Mouse (Mus musculus): Measurements from ENCODE around the gene Lrrc66. TPM values are rescaled to one million over a fixed set of nuclear protein-coding genes. Genes with fewer than 3 reads are reported as not detected.

Lrrc66 gene
- polyA plus RNA-seq (2017; shearing (Covaris generic)), result 1 to 10 TPM; 1.3 to 2.5 TPM

DNA sequence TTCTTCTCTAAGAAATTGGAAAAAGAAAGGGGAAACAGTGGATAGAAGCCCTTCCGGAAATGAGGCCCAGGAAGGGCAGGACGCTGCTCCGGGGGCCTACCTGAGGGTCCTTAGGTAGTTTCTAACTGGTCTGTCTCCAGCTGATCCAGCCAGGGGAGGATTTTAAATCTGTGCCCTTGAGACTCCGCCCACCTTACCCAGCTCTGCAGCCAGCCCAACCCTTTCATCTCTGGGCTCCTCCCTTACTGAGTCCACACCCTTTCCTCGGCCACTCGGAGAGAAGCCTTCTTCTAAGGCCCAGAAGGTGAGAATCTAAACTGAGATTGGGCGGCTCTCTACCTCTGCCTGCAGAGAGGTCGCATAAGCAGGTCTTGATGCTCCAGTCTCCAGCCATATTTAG lies at the start of gene Lrrc66:
Gene Lrrc66 (minus strand): TSS at position 236 of the 400 bp plus-strand sequence.
- ATAC-seq, result no peak

GRCm38 (mm10) chr5:73676626-73677025 lies 44.3 kb upstream of the Lrrc66 start:
- no peak for ATAC-seq

DNA sequence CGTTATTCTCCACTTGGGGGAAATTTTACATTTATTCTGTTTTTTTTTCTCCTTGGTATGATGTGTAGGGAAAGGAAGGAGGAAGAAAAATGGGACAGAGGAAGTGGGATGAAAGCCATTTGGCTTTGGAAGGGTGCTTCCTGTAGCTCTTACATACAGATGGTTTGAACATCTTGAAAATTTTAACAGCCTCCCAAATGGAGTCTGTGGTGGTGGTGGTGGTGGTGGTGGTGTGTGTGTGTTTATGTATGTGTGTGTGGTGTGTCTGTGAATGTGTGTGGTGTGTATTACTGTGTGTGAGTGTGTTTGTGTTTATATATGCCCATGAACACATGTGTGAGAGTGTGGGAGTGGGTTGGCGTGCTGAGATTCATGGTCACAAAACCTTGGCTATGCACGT lies 43.3 kb upstream of the Lrrc66 start:
- no peak for ATAC-seq

- no peak for ATAC-seq
Observed at GRCm38 (mm10) chr5:73669386-73669785, 37.1 kb upstream of the Lrrc66 start.

DNA sequence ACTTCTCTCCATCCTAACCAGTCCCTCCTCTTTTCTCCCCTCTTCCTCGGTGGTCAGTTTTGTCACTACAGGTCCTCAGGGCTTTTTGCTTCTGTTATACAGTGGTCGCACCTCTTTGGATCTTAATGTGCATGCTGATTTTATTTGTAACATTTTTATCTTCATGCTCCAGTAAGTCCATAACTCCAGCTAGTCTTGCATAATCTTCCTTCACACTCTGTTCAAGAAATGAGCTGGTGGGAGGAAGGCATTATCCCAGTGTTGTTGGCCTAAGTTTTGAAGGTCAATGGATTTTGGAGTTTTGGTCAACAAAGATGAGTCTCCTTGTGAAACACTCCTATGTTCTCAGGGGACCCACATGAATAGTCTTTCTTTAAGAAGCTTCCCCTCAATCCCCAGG lies 35.6 kb upstream of the Lrrc66 start:
- no peak for ATAC-seq

GRCm38 (mm10) chr5:73666695-73667094 lies 34.4 kb upstream of the Lrrc66 start:
- ATAC-seq, result no peak

DNA sequence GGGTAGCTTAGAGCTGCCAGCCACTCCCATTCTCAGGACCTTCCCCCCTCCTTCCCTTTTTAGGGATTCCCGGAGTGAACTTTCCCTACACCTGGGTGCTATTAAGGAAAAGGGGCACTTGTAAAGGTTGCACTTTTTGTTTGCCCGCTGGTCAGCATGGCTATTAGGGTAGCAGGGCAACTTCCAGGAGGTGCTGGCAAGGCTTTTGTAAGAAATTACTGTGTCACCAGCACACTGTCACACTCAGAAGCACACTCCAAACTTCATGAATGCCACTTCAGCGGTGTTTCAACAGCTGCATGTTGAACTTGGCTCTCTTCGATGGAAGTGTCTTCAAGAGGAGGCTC lies 19.5 kb upstream of the Lrrc66 start:
- no peak for ATAC-seq

DNA sequence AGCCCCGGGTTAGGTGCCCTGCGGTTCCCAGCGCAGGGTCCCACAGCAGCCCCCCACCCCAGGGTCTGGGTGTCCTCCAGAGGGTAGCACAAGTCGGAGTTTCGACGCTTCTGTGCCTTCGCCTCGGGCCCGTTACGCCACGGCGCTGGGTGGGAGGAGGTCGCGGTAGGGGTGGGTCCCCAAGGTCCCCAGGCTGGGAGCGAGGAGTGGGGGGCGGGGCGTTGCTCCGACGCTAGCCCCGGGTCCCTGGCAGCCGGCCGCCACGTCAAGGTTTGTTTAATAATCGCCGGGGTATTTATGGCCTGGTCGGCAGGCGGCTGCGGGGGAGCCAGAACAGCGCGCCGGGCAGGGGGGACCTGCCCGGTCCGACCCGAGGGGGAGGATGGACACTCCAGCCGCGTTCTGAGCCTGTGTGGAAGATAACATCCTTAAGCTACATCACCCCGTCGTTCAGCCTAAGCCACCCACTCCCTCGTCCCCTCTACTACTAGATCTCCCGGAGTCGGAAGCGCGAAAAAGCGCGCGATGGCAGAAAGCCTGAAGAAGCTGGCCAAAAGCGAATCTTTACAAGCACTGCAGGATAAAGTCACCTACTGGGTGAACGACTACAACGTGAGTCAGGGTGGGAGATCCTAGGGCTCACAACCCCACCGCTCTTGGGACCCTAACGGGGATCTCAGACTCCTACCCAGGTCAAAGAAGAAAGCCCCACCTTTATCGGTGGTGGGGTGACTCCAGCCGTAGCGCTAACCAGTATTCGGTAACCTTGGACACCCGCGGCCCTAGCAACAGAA lies 18.9 kb upstream of the Lrrc66 start, which contains the start of gene Spata18:
Gene Spata18 (plus strand): TSS at position 319 of the 794 bp plus-strand sequence.
- no peak for ATAC-seq

DNA sequence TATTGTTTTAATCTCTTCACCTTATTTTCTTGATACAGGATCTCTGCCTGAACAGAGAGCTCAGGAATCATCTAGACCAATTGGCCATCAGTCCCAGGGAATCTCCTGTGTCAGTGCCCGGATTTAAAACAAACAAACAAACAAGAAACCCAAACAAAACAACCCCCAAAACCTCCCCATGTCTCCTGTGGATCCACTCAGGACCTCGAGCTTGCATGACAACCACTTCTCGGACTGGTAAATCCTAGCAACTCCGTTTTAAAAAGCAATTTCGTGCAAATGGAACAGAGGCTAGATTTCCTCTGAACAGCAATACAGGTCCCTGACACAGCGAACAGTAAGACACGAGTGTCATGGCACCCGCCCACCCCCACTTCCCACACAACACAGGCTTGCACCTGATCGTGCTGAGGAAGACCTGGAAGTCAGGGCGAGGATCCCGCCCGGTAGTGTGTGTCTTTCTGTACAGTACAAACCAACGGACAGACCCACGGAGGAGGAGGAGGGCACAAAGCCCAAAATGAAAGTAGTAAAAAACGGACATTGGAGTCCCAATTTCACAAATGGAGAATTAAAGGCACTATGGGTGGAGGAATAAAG lies 18.1 kb upstream of the Lrrc66 start:
- no peak for ATAC-seq

DNA sequence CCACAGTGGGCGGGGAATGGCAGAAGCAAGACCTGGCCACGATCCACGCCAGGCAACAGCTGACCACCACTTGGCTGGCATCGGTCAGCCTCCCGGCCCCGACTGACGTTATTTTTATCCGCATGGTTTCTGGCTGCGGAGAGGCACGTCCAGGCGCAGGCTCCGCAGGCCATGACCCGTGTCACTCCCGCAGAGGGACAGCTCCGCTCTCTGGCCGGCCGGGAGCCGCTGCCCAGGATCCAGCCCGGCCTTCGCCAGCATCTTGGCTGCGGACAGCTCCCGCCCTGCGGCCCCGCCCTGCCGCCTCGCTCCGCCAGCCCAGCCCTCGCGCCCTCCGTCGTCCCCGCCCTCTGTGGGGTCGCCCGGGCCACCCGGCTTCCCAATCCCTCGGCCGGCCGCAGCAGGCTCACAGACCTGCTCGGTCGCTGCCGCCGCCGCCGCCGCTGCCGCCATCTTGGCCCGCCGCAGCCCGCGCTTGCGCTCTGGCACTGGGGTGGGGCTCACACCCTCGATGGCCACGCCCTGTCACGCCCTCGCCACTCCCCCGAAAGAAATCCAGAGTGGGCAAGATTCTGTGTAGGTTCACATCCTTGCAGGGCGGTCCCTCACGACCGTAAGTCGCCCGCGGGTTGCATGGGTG lies 15.1 kb upstream of the Lrrc66 start, which contains the start of gene Sgcb:
Gene Sgcb (minus strand): TSS at position 530 of the 640 bp plus-strand sequence.
- peak; percentile 78 for ATAC-seq

DNA sequence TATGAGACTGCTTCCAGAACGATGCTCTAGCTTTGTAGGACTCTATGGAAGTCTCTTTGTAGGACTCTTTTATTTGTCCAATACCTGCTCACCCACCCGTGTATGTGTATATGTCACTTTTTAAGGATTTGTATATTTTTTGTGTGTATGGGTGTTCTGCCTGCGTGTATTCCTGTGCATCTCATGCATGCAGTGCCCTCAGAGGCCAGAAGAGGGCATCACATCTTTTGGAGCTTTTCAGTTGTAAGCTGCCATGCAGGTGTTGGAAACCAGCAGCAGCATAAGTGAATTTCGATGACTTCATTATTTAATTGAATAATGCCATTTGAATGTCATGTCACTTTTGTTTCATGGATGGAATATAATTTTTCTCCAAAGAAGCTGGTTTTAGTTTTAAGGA lies 9.8 kb upstream of the Lrrc66 start:
- peak; percentile 61 for ATAC-seq

GRCm38 (mm10) chr5:73641058-73641457 lies 8.7 kb upstream of the Lrrc66 start:
- no peak for ATAC-seq

- peak; percentile 66 for ATAC-seq
Observed at GRCm38 (mm10) chr5:73637337-73638107, 5.2 kb upstream of the Lrrc66 start.

- peak; percentile 46 for ATAC-seq
Observed at GRCm38 (mm10) chr5:73633141-73633540, 815 bp upstream of the Lrrc66 start.

- no peak for ATAC-seq
Observed at GRCm38 (mm10) chr5:73631001-73631558, 1.2 kb downstream of the Lrrc66 start.

DNA sequence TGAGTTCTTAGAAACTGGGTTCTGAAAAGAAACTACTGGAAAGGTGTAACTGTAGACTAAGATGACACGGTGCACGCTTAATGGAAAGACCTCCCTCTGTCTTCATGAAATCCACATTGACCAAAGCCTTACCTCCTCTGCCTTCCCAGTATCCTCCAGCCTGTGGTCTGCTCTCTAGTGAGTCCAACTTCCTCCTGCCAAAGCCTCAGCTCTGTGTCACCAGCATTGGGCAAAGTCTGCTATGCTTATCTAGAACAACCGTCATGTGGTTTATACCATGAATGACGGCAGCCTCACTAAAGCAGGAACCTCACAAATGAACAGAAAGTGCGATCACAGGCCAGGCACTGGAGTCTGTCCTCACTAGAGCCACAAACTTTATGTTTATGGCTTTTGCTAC lies 2.2 kb downstream of the Lrrc66 start:
- ATAC-seq, result peak; percentile 82

- no peak for ATAC-seq
Observed at GRCm38 (mm10) chr5:73627991-73628390, 4.3 kb downstream of the Lrrc66 start.

DNA sequence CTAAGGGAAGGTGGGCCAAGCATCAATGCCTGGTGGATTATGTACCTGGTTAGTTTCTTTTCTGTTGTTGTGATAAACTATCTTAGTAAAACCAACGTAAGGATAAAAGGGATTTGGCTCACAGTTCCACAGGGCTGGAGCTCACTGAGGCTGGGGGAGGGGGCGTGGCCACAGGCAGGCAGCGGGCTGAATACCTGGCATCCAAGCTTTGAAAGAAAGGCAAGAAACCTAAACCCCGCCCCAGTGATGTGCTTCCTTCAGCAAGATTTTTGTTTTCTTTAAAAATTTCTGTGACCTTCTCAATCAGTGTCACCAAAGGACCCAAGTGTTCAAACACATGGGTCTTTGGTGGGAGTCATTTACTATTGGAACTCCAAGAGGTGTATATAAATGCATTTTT lies 4.8 kb downstream of the Lrrc66 start:
- no peak for ATAC-seq

DNA sequence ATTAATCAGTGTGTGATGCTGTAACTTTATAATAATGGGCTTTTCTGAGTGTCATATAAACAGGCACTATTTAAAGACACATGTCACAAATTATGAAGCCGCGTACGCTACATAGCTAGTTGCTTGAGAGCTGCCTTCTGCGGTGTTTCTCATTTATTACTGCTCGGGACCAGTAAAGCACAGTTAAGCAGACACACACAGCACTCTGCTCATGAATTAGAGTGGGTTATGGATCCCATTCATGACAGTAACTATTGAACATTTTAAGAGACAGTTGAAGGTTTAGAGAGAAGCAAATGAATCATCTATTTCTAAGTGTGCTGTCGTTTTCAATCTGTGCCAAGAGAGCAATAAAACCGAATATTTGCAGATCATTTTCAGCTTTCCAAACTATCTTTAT lies 5.5 kb downstream of the Lrrc66 start:
- ATAC-seq, result no peak

DNA sequence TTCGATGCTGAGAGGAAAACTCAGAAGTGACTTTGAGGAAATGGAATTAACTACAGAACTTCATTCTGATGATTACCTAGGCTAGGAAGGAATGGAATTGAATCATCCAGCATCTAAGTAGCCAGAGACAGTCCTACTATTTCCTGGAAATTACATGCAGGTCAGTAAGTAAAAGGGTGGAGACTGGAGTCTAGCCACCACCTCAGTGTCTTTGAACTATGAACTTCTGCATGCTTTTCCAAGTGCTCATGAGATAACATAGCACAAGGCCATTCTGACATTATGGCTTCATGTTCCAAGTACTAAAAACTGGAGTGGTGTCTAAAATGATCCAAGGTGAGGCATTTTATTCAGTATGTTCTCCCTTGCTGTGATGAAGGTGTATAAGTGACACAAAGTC lies 6.8 kb downstream of the Lrrc66 start:
- no peak for ATAC-seq

DNA sequence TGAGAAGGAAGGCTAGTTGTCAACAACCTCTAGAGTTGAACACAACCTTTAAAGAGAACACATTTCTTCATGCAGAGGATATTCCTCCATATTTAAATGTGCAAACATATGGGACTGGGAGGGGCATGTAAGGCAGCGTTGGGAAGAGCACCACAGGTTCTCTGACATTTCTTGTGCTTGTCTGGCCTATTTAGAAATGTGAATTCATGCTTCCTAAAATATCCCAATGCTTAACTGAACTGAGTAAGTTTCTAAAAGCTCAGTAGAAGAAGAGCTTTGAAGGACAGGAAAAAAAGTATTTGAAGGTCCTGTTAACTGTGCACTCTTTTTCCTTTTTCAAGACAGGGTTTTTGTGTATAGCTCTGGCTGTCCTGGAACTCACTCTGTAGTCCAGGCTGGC lies 13.4 kb downstream of the Lrrc66 start:
- no peak for ATAC-seq

DNA sequence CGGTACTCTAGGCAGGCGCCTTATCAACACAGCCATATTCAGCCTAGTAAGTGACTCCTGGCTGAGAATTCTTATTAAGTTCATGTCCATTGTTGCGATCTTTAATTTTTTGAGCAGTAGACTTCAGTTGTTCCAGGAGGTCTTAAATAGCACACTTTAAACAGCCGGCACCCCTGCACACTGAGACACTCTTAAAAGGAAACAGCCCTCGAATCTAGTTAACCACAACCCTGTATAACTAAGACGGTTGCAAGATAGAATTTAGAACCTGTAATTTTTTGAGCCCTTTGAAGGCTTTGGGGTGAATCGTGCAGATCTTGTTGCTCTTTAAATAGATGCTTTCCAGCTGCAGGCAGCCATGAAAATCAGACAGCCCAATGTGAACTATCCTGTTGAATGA lies 17.1 kb downstream of the Lrrc66 start:
- ATAC-seq, result no peak

GRCm38 (mm10) chr5:73613296-73613695 lies 19.0 kb downstream of the Lrrc66 start:
- no peak for ATAC-seq

Measured in CD4-positive, CD25-positive, alpha-beta regulatory T cell, adult 4 months (primary cell).